Mouse (Mus musculus): ENCODE measurements around the gene Baiap3.

Baiap3 gene

GRCm38 (mm10) chr17:25210006-25210405 lies 46.2 kb downstream of the Baiap3 start:
- no peak for DNase-seq (ENCODE audit: low spot score)

- DNase-seq (ENCODE audit: low spot score): no peak
Observed at GRCm38 (mm10) chr17:25202401-25202800, 53.8 kb downstream of the Baiap3 start.
